Mouse (Mus musculus) WW6 (cell line): ENCODE measurements around the gene Arhgef19.

Experiments used
- DNase-seq: peaks from one replicate; pipeline ENCODE4 v3.0.0-alpha.2; 2013; ENCODE audit warnings: low read depth, low spot score

The Arhgef19 gene

DNA sequence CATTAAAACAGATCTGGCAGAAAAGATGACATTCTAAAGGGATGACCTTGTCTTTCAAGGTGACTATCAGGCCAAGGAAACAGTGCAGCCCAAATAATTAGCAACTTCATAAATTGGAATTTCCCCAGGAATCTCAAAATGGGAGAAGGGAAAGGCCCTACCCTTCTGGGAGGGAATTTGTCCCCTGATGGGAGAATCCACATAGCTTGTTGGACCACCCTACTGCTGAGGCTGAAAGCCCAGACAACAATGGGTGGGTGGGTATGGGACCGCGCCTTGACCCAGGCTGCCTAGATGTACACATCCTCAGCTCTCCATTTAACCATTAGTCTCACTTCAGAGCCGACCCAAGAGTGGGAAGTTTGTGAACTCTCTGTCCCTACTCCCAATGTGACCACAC is 45.2 kb downstream of the Arhgef19 start:
- no peak for DNase-seq

DNA sequence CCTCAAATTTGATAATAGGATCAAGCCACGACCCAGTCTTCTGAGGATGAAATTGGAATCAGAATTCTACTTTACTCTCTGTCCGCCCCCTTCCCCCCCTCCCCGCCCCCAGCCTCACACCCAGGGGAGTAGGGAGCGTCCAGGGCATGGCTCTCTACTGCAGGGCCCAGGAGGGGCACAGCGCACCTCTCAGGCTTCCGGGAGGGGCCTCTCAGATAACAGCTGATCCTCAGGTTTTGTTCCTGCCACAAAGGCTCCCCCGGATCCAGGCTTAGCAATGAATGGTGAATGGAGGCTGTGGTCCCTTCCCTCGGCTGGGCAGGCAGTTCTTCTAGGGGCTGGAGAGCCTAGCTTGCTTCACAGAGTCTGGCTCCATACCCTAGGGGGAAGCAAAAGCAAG is 45.8 kb downstream of the Arhgef19 start:
- DNase-seq, result no peak

GRCm38 (mm10) chr4:141286860-141287517 is 47.7 kb downstream of the Arhgef19 start:
- DNase-seq, result no peak

GRCm38 (mm10) chr4:141287518-141288004 is 48.3 kb downstream of the Arhgef19 start:
- DNase-seq, result no peak

DNA sequence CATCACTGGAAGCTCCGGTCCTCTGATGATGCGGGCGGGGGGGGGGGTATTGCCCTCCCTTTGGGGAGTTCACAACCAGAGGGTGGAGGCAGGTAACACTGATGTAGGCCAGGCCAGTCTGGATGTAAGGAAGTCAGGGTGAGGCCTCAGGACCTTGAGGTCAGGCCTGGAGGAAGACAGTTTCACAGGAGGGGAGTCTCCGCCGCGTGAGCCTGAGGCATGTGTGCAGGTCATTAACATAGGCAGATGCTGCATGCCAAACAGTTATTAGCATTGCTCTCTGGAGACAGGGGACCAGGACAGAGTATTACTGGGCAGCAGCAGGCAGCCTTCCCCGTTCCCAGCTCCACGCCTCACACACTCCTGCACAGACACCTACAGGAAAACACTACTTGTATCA is 48.9 kb downstream of the Arhgef19 start:
- DNase-seq, result no peak

GRCm38 (mm10) chr4:141291571-141292375 is 52.5 kb downstream of the Arhgef19 start:
- peak; percentile 95 for DNase-seq

- DNase-seq, result no peak
These were observed 56.5 kb downstream of the Arhgef19 start for GRCm38 (mm10) chr4:141295774-141296186.

GRCm38 (mm10) chr4:141297934-141298333 is 58.6 kb downstream of the Arhgef19 start:
- DNase-seq, result no peak

DNA sequence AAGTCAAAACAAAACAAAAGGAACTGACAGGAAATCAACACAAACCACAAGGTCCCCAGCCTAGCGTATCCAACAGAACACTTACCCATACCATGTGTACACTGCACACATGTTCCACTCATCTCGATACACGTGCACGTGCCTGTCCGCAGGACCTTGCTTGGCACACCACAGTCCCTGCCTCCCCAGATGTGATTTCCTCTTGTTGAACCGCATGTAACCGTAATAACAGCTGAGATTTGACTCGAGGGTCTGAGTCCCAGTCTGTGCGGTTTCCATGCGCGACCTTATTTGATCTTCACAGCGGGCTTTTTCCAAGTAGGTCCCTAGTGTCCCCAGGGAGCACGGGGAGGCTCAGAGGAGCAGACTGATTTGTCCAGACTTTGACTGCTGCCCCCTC is 60.1 kb downstream of the Arhgef19 start:
- no peak for DNase-seq

GRCm38 (mm10) chr4:141300196-141300595 is 60.9 kb downstream of the Arhgef19 start:
- no peak for DNase-seq

GRCm38 (mm10) chr4:141301116-141301553 is 61.8 kb downstream of the Arhgef19 start, which contains the start of gene Epha2:
Gene Epha2, plus strand, starts transcription at chr4:141301240.
- DNase-seq, result no peak

DNA sequence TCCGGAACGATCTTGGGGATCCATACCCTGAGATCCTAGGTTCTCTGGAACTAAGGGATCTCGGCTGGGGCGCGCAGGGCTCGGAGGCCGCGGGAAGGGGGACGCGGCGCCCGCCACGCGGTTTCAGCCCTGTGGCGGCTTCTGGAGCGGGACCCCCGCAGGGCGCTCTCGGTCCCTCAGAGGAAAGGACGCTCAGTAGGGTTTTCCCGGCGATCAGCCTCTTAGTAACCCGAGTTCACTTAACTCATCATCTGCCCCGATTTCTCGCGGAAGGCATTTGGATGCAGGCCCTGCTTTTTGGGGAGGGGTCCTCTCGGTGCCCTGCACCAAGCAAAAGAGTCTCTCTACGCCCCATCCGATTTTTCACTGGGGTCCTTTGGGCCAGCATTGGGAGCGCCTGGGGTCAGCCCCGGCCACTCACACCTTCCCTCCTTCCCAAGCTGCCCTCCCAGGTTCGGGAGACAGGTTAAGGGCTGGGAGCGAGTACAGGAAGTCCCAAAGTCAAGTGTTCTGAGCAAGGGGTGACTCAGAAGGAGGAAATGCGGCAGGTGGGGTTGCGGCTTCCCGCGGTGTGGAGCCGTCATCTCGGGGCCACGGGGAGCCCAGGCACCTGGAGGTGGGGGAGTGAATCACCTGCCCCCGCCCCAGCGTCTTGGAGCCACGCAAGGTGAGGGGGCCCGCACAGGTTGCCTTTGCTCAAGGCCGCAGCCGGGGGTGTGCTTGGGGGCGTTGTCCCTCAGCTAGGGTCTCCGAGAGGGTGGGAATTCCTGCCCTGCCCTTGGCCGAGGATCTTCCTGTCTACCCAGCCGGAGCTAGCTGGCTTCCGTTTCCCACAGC is 62.5 kb downstream of the Arhgef19 start:
- no peak for DNase-seq

DNA sequence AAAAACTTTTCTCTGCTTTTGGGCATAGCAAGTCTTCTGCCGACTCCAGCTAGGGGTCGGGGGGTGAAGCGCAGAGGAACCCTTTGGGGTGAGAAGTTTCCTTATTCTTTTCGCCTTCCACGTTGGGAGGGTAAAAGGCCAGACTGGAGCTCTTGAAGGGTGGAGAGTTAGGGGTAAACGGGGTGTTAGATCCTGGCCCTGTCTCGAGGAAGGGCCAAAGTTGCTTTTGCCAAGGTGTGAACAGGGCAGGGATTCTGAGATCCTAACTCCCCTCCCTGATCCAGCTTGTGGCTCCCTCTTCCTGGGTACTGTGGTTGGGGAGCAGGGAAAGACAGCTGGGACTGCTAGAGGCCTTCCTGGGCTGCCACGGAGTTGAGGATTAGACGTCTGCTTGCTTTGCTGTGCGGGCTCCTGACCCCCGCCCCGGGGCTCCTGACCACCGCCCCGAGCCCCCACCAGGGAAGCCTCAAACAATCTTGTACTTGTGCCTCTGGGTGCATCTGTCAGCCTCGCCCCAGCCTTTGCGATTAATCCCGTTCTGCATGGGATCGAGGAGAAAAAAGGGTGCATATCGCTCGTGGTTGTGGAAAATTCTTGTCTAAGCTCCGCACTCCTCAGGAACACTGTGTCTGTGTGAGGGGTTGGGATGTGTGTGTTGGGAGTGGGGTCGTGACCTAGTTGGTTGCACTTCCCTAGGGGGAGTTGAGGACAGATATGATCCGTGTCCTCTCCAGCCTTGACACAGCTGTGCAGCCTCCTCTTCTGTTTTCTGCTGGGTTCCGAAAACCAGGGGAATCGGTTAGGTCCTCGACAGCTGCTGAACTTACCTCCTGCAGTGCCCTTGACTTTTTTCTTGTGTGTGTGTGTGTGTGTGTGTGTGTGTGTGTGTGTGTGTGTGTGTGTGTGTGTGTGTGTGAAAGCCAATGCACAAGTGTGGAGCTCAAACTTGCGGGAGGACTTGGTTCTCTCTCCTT is 63.4 kb downstream of the Arhgef19 start:
- DNase-seq, result no peak

DNA sequence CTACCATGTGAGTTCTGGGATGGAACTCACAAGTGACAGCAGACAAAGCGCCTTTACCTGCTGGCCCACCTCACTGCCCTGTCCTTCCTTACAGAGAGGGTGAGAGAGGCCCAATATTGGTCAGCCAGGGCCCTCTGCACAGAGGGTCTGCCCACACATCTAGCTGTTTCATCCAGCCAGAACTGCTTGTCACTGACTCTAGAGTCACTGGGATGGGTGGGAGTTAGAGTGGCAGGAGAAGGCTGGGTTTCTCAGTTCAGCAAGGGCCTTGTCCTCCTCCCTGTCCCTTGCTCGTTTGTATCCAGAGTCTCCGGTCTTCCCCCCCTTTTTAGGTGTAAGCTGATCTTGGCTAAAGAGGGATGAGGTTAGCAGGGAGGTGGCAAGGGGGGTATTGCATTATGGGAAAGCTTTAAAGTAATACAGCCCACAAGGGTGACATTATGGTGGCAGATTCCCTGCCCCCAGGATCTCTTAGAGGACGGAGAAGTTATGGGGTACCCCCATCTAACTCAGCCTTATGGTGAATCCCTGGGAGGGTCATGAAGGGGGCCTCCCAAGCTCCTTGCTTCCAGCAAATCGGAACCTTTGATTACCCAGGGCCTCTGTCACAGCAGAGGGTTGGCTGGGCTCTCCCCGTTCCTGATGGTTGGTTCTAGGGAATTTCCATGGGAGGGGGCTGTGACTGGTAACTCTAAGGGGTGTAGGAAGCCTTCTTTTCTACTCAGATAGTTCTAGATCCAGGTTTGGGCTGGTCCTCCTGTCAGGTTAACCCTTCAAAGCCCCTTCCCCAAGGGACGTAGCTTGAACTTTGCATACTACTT is 64.3 kb downstream of the Arhgef19 start:
- no peak for DNase-seq

- no peak for DNase-seq
These were observed 64.9 kb downstream of the Arhgef19 start for GRCm38 (mm10) chr4:141304223-141304611.

- no peak for DNase-seq
These were observed 66.8 kb downstream of the Arhgef19 start for GRCm38 (mm10) chr4:141306057-141306456.
